Mouse (Mus musculus): Measurements from ENCODE around the gene Slc44a2.

Gene Slc44a2

GRCm38 (mm10) chr9:21331365-21332140, 11.1 kb downstream of the Slc44a2 start:
- in situ Hi-C loops (cut with MboI; ENCODE audit: unreplicated experiment in 2 of 2) = no loop called here

- in situ Hi-C loops (cut with MboI; ENCODE audit: unreplicated experiment in 2 of 2) = no loop called here
Measured at GRCm38 (mm10) chr9:21332161-21333061, 11.9 kb downstream of the Slc44a2 start.

- in situ Hi-C loops (cut with MboI; ENCODE audit: unreplicated experiment in 2 of 2) = no loop called here
Measured at GRCm38 (mm10) chr9:21333523-21333922, 13.0 kb downstream of the Slc44a2 start.

GRCm38 (mm10) chr9:21334747-21335146, 14.2 kb downstream of the Slc44a2 start:
- in situ Hi-C loops (cut with MboI; ENCODE audit: unreplicated experiment in 2 of 2) = no loop called here

- in situ Hi-C loops (cut with MboI; ENCODE audit: unreplicated experiment in 2 of 2) = no loop called here
Measured at GRCm38 (mm10) chr9:21335391-21335790, 14.9 kb downstream of the Slc44a2 start.

- in situ Hi-C loops (cut with MboI; ENCODE audit: unreplicated experiment in 2 of 2) = no loop called here
Measured at GRCm38 (mm10) chr9:21336491-21336890, 16.0 kb downstream of the Slc44a2 start.

- in situ Hi-C loops (cut with MboI; ENCODE audit: unreplicated experiment in 2 of 2) = no loop called here
Measured at GRCm38 (mm10) chr9:21337652-21338051, 17.2 kb downstream of the Slc44a2 start.

- in situ Hi-C loops (cut with MboI; ENCODE audit: unreplicated experiment in 2 of 2) = no loop called here
Measured at GRCm38 (mm10) chr9:21340411-21340810, 19.9 kb downstream of the Slc44a2 start.

- in situ Hi-C loops (cut with MboI; ENCODE audit: unreplicated experiment in 2 of 2) = no loop called here
Measured at GRCm38 (mm10) chr9:21346627-21347365, 26.3 kb downstream of the Slc44a2 start.

GRCm38 (mm10) chr9:21348152-21348551, 27.7 kb downstream of the Slc44a2 start:
- in situ Hi-C loops (cut with MboI; ENCODE audit: unreplicated experiment in 2 of 2) = no loop called here

- in situ Hi-C loops (cut with MboI; ENCODE audit: unreplicated experiment in 2 of 2) = loop anchor here (5.0 kb wide), 3 partner anchors 34 to 129 kb away; partner anchors contain the start of gene Ap1m2 (in 1 of the 2)
Measured at GRCm38 (mm10) chr9:21351178-21351577, 30.7 kb downstream of the Slc44a2 start.

GRCm38 (mm10) chr9:21351702-21352377, 31.3 kb downstream of the Slc44a2 start:
- in situ Hi-C loops (cut with MboI; ENCODE audit: unreplicated experiment in 2 of 2) = loop anchor here (5.0 kb wide), 3 partner anchors 35 to 130 kb away; partner anchors contain the start of gene Ap1m2 (in 1 of the 2)

- in situ Hi-C loops (cut with MboI; ENCODE audit: unreplicated experiment in 2 of 2) = loop anchor here (5.0 kb wide), 3 partner anchors 35 to 130 kb away; partner anchors contain the start of gene Ap1m2 (in 1 of the 2)
Measured at GRCm38 (mm10) chr9:21352463-21353372, 32.2 kb downstream of the Slc44a2 start.

- in situ Hi-C loops (cut with MboI; ENCODE audit: unreplicated experiment in 2 of 2) = loop anchor here (5.0 kb wide), 3 partner anchors 36 to 131 kb away; partner anchors contain the start of gene Ap1m2 (in 1 of the 2)
Measured at GRCm38 (mm10) chr9:21353373-21353686, 32.8 kb downstream of the Slc44a2 start.

GRCm38 (mm10) chr9:21354796-21355195, 34.3 kb downstream of the Slc44a2 start:
- in situ Hi-C loops (cut with MboI; ENCODE audit: unreplicated experiment in 2 of 2) = loop anchor here (5.0 kb wide), 3 partner anchors 37 to 132 kb away; partner anchors contain the start of gene Ap1m2 (in 1 of the 2)

GRCm38 (mm10) chr9:21356981-21357718, 36.7 kb downstream of the Slc44a2 start:
- in situ Hi-C loops (cut with MboI; ENCODE audit: unreplicated experiment in 2 of 2) = no loop called here

- in situ Hi-C loops (cut with MboI; ENCODE audit: unreplicated experiment in 2 of 2) = loop anchor here (5.0 kb wide), 5 partner anchors 41 to 181 kb away; partner anchors contain the start of genes Carm1 (in 1 of the 2) and Qtrt1 (in 1 of the 2)
Measured at GRCm38 (mm10) chr9:21366541-21367220, 46.2 kb downstream of the Slc44a2 start.
